Mouse (Mus musculus) small intestine, adult 2 months (tissue): Measurements from ENCODE around the gene Ckap4.

Experiments
- CTCF ChIP-seq: fragments of 200-500 bp; IDR thresholded peaks from 2 replicates; pipeline ENCODE4 v1.5.1; 2012; ENCODE audit warnings: low read depth, mild to moderate bottlenecking, control low read depth, inconsistent platforms, low read length, moderate library complexity, mixed read lengths; ENCODE audit not compliant: insufficient replicate concordance, insufficient read length; ENCODE audit errors: extremely low read depth
- POLR2A ChIP-seq: fragments of 200-500 bp; IDR thresholded peaks from 2 replicates; pipeline ENCODE4 v1.6.1; 2012; ENCODE audit warnings: low read depth, mild to moderate bottlenecking, control low read depth, inconsistent platforms, low read length, moderate library complexity

- TF ChIP-seq POLR2A (no peak), CTCF (no peak)
Observed at GRCm38 (mm10) chr10:84549920-84550293, 16.0 kb upstream of the Ckap4 start.
